Mouse (Mus musculus) ES-Bruce4 (cell line): ENCODE results near the gene Psg17.
A peak's percentile ranks its signal among the peaks of the same experiment; 100 is the strongest.

ENCODE experiments used
- CTCF ChIP-seq: IDR thresholded peaks from one replicate; pipeline ENCODE4 v1.8.1; 2011; ENCODE audit warnings: low read depth, low read length
- EP300 ChIP-seq: IDR thresholded peaks from 2 replicates; pipeline ENCODE4 v1.6.1; 2011; ENCODE audit warnings: low read depth, low read length; ENCODE audit not compliant: insufficient read depth

DNA sequence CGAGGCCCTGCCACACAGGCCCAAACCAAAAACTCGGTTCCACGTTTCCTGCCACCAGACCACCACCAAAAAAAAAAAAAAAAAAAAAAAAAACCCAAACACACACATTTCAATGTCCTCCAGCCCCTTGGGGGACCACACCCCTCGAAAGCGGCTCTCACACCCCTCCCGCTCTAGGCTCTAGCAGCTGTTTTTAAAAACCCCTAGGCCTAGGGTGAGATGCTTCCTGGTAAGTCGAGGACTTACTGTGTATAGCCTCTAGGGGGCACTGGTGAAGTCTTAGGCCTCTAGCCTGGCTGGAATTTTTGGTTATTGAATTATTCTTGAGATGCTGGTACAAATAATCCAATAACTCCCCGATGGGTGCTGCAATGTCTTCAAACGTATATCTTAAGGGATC, 7.2 kb upstream of the Psg17 start:
- TF ChIP-seq EP300 (no peak), CTCF (peak; percentile 27)
